Mouse (Mus musculus) spleen, postnatal 10 days (tissue): ENCODE data around the gene Rer1.

ENCODE experiments used
- DNase-seq, 2 experiments: peaks; one replicate each; pipeline ENCODE4 v3.0.0; 2021 to 2022; ENCODE audit warnings: low spot score in 2 of 2

Gene Rer1

DNA sequence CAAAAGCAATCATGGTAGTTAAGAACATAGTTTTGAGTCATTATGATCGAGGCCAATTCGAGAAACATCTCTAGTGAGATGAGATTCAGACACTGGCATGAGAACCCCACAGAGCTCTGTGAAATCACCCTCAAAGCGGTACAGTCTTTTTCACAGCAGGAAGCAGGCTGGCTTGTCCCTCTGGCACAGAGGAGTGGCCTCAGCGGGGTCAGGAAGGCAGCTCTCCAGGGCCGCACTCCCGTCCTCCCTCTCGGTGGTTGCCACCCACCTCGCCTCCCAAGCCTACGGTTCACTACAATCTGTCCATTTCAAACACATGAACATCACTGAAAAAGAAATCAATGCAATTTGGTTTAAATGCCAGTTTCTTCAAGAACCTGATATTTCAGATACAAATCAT lies 11.8 kb downstream of the Rer1 start:
- no peak for DNase-seq

DNA sequence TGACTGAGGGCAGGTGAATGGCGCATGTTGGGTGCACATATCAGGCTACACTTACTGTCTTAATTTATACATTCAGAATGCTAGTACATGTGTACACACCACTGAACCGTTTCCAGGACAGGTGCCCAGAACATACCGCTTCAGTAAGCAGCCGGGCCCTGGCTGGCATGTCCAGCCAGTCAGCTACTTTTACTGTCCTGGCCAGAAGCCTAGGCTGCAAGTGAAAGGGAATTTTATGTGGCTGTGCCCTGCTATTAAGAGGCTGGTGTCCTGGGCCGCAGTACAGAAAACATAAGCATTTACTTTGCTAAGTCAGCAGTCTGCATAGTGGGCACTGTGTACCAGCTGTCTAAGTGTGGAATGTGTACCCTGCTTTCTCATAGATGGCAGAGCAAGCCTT lies 15.3 kb downstream of the Rer1 start:
- no peak for DNase-seq

DNA sequence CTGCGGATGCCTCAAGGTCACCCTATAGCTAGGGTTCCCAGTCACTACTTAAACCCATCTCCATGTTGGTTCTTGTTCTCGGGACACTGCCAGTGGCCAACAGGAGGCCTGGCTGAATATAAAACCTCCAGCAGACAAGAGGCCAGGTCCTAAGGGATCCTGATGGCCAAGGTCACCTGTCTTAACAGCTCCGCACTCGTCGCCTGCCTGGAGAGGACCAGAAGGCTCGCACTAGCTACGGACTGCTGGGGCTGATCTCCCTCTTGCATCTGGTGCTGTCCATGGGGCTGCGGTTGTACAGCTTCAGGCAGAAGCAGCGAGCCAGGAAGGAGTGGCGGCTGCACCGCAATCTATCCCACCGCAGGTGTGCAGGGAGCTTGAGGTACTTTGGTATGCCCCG lies 16.0 kb downstream of the Rer1 start:
- DNase-seq, result no peak

DNA sequence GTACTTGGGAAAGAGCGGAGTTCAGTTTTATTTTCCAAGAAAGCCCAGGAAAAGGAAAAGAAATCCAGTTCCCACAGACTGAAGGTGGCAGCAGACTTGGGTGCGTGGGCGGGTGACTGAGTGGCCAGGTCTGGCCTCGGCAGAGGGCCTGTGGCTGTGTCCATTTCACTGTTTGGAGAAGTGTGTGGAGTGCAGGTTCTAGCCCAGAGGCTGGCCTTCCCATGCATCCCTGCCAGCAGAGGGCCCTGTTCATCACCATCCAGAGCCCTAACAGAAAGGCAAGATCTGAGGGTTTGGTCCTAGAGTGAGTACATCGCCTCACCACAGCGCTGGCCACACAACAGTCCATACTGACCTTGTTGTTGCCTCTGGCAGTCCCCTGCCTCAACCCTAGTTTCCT lies 17.0 kb downstream of the Rer1 start:
- DNase-seq, result peak in 1 of 2 experiments; percentile 40

DNA sequence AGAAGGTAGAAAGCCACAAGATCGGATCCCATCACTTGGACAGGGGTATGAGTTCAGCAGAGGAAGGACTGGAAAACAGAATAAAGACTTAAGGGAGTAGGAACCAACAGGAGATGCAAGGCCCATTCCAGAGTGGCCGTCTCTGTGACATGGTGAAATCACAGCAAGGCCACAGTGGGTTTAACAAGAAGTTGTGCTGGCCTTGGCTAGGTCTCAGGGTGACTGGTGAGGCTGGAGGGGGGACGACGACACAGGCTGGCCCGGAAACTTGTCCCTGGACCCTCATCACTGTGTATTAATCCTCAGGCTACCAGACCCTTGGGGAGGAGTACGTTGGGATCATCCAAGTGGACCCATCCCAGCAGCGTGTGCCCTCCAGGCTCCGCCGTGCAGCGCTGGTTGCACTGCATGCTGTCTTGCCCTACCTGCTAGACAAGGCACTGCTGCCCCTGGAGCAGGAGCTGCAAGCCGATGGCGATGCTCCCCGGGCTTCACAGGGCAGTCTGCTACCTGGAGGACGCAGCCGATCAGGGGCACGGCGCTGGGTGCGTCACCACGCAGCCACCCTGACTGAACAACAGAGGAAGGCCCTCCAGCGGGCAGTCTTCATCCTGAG lies 17.7 kb downstream of the Rer1 start:
- no peak for DNase-seq

DNA sequence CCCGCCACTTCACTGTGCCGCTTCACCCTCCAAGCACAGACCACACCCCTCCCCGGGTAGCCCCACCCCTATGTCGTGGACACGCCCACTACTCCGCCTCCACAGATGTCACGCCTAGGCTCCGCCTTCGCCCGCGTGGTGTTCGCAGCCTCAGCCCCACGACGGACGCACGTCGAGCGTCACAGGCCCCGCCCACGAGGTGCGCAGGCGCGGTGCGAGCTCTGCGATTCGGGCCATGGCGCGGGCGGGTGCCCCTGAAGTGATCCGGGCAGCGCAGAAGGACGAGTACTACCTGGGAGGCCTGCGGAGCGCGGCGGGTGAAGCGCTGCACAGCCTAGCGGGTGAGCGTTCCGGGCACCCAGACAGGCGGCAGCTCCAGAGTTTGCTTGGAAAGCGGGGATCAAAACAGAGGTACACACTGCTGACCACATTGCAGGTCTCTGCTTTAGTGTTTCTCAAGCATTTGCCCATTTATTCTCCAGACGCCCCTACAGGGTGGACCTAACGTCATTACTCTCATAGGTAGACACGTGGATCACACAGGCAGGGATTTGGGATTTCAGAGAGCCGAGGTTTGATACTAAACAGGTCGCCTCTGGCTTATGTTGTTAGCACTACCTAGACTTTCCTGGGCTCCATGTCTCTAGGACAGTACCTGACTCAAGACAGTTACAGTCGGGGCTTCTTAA lies 19.2 kb downstream of the Rer1 start, which contains the start of gene Pex10:
Gene Pex10 (plus strand): TSS at position 183 of the 689 bp plus-strand sequence.
- peak; percentile 97 to 99 for DNase-seq

DNA sequence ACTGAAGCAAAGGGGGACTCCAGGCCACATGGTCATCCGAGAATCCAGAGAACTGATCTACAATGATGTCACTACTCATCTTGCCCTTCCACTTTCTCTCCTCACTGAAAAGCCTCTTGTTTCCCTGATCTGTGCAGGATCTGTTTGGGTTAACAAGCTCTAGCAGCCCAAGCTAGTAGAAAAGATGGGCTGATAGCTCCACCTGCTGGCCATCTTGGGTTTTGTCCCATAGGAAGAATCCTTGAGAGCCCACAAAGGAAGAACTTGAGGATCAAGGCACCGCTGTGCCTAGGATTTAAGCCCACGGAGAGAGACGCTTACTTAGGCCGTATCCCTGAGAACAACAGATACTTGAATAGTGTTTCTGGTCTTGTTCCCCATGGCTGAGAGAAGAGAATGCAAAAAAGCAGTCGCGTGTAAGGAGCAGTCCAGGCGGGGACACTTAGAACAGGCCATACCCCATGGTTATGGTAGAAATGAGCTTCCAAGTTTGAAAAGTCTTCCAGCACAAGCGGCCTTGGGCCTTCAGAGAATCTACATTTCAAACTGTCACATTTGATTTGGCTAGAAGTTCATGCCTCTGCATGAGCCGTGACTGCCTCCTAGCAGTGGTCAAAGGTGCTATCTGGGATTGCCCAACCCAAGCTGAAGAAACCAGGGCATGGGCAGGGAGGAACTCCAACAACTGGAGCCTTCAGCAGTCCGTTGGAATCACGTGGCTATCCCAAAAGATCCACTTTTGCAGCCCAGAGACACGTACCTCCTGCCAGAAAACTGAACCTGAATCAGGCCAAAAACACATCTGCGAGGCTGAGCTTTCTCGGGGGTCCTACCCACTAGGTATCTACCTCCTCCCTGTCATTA lies 20.0 kb downstream of the Rer1 start:
- peak; percentile 84 to 86 for DNase-seq

DNA sequence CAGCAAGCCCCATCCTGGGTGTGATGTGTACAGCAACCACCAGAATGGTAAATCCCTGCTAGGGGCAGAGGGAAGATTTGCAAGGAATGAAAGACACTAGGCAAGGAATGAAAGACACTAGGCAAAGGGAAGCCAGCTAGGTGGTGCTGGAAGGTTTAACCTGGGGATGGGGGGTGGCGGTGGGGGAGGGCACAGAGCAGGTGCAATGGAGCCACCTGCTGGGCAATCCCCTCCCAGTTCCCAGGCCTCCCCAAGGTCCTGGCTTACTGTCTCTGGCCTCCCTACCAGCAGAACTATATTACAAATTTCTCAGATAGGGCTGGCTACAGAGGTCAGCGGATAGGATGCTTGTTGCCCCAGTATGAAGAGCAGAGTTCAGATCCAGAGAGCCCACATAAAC lies 21.7 kb downstream of the Rer1 start:
- no peak for DNase-seq

DNA sequence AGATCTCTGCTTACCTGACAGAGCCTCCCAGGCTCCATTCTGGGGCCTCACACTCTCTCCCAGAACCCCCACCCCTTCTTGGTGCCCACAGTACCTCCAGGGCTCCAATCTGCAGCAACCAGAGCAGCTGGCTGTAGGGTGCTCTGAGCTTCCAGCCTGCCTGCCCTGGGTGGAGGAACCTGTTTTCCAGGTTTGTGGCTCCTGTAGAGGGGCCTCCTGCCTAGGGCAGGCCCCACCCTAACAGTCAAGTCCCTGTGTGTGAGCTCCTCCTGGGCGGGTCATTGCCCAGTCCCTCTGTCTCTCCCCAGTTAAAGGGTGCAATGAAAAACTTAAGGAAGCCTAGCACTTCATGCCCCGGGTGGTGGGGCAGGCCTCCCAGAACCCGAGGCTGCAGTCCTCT lies 22.3 kb downstream of the Rer1 start:
- DNase-seq, result no peak

DNA sequence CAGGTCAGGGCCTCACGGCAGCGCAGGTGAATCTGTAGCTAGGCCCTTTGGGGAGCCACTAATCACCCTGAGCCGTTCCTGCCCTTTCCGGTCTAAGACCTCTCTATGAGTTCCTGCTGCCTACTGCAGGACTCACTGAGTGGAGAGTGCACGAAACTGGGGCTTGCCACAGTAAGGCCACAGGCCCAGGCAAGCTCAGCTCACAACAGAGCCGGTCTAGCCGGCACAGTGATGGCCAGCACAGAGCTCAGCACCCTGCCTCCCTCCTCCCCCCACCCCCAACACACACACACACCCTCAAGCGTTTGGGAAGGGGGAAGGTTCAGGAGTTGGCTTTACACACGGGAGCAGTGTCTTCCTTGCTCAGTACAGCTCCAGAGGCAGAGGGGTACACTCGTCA lies 27.9 kb downstream of the Rer1 start:
- no peak for DNase-seq

DNA sequence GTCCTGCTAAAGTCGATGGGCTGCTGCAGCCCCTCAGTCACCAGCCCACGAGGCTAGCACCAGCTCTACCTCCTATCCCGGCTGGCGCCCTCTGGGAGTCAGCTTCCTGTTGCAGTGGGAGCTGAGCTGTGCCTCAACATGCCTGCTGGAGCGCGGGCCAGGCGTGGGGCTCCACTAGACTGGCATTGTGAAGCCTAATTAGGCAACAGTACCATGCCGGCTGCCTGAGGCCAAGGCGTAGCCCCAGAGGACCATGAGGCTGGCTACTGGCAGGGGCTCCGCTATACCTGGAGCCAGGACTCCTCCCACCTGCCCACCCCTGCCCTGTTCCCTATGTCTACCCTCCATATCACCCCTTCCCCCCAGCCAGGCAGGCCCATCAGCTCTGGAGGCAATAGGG lies 29.5 kb downstream of the Rer1 start, which contains the start of gene Plch2:
Gene Plch2 (minus strand): TSS at position 61 of the 400 bp plus-strand sequence.
- DNase-seq, result no peak

DNA sequence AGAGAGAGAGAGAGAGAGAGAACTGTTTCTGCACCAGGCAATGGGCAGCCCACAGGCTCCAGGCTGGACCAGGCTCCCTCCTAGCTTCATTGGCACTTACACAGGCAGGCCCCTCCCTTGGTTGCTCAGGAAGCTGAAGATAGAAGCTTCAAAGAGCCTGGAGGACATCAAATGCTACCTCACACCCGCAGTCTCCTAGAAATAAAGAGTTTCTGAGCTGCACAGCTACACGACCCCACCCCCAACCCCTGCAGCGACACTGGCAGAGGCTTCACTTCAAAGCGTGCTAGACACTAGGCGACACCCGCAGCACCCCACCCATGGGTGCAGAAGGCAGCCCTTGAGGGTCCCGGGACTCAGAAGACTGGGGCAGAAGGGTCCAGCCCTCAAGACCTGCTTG lies 36.1 kb downstream of the Rer1 start:
- DNase-seq, result peak in 1 of 2 experiments; percentile 44

DNA sequence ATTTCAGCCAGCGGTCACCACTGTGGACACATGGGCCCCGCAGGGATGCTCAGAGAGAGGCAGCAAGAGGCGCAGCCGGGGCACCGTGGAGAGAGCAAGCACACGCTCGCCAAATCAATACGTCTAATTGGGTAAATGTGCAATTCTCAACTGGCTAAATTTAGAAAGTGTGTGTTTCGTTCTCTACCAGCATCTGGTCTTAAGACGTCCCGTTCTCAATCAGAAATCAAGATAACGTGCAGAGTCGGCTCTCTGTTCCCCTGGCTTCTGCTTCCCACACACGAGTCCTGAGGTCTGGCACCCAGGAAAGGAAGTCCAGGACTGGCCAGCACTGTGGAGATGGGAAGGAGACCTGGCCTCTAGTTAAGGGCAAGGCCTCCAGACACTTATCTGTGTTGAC lies 39.5 kb downstream of the Rer1 start:
- DNase-seq, result no peak

DNA sequence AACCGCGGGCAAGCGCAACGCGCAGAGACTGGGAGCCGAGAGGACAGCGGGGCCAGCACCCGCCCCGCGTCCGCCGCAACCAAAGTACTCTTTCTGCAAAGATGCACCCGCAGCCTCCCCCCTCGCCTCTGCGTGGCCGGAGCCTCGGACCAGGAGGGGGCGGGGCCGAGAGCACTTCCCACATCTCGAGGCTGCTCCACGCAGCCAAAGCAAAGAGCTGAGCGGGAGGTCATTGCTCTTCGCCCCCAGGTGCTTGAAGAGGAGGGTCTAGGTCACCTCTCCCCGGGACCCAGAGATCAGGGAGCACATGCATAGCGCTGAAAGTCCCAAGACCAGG lies 42.9 kb downstream of the Rer1 start:
- no peak for DNase-seq

DNA sequence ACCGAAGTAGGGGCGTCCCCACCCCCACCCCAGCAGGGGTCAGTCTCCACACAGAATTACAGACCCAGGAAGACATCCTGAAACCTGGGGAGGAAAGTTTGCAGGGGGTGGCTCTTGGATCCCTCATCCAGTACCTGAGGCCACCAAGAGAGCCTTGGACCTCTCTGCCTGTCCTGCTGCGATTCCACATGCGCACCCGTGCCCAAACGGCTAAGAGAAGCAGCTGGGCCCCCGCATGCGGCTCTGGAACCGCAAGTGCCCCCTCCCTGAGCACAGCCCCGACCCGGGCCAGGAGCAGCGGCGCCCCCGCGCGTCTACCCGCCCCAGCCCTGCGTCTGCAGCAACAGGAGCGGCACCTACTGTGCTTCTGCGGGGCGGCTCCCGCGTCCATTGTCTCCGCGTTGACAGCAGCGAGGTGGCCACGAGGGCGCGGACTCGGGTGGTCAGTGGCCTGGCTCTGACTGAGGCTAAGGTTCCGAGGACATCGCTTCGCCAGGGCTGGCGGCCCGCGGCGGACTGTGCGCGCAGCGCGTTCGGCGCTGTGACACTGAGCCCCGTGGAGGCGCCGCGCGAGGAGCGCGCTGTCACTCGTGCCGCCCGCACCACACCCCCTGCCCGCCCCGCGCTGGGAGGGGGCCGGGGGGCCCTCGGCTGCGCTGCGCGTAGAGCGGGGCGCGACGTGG lies 43.4 kb downstream of the Rer1 start:
- no peak for DNase-seq

DNA sequence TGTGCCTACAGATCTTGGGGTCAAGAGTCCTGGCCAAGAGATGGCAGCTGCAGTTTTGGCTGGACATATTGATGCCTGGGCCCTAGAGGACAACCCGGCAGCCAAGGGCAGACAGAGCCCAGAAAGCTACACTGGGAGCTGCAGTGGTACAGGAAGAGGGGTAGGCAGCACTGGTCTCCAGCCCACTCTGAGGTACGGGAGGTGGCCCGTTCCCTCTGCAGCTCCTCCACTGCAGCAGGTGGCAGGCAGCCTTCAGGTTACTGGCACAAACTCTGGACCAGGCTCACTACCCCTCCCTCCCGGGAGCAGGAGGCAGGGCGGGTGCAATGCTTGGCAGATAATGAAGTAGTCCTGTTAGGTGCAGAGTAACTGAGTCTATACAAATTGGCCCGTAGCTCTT lies 45.5 kb downstream of the Rer1 start:
- no peak for DNase-seq

DNA sequence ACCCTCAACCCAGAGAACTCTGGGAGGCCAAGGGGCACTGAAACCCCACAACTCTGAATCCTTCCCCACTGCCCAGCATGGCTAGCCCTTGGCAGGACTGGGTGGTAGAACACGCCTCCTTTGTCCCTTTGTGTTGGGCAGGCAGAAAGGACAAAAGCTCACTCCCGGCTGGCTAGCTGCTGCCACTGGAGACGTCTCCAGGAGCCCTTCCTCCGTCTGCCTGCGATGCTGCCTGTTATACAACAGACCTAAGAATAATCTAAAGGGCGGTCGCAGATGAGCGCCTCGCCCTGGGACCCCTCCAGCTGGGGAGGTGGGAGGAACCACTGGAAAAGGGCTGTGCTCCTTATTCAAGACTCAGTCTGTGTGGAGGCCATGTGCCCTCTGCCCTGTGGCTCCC lies 46.0 kb downstream of the Rer1 start:
- DNase-seq, result no peak

DNA sequence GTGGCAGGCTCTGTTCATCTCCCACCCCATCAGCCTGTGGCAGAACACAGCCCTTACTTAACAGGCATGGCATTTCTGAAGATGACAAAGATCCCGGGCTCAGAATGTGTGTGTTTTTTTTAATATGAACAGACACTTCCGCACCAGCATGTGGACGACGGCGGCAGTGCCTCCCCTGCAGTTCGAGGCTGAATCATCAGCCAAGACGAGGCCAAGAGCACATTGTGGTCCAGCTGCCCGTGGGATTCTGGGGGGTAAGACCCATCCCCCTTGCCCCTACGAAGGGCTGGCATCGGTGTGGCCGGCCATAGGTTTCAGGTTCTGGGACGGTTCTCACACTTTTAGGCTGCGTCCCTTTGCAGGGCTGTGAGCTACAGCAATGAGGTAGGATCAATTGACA lies 51.4 kb downstream of the Rer1 start:
- no peak for DNase-seq

DNA sequence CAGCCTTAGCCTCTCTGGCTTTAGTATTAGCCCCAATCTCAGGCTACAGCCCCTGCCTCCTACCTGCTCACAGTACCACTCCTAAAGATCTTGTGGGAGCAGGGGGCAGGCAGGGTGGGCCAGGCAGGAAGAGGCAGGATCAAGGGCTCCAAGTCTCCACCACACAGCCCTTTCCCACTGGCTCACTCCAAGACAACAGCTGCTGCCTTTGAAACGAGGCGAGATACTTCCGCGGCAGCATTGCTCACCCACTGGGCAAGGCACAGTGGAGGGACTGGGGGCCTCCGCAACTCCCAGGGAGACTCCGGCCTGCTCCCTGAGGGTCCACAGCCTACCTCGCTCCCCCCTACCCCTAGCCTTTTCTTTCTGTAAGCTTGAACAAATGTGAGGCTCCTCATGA lies 52.0 kb downstream of the Rer1 start:
- DNase-seq, result no peak

DNA sequence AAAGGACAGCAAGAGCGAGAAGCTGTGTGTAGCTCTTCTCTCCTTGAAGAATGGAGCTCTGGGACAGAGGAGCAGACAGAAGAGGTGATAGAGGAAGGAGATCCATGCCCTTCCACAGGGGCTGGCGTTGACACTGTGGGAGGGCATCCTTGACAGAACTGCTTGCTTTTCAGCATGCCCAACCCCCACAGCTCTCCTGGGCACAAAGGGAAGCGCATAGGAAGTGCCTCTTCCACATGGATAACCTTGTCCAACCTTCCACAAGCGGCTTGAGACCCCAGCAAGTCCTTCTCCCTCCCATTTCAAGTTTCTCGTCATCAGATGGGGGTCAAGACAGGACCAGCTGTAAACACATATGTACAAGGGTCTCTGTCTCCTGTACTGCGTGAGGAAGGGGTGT lies 53.1 kb downstream of the Rer1 start:
- DNase-seq, result no peak

DNA sequence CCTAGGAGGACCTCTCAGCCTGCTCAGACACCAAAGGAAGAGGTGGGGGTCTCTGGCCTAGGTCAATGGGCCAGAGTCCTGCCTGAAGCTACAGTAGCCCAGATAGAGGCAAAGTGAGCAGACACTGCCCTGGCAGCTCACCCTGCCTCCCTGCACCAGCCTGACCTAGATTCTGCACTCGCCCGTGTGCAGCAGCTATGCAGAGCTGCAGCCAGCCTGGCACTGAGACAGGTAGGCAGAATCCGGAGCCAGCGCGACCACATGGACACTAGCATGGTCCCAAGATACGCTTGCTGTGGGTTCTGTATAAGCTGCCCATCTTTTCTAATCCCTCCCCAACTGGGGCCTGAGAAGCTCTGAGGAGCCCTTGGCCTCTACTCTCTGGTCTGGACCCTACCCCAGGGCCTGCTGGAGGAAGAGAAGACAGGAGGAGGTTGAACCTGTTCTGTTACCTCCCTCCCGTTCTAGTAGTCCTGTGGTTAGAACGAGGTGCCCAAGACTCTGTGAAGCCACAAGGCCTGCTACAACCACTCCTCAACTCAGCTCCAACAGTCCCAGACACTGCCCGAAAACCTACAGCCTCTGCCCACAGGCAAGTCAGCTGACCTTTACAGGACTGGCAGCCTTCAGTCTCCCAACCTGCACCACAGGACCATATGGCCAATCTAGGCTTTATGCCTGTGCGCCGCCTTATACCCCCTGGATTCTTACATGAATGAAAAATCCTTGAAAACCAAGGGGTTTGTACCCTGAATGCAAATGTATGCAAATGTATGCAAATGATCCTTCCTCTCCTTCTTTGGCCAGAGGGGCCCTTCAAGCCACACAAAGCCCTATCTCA lies 61.8 kb downstream of the Rer1 start:
- no peak for DNase-seq
